Mouse (Mus musculus): Measurements from ENCODE around the gene Gm49393. TPM values are rescaled to one million over a fixed set of nuclear protein-coding genes. Genes with fewer than 3 reads are reported as not detected.
"Not testable (repeated sequence)": the region's sequence is repeated elsewhere in the genome, so short reads cannot be mapped to it uniquely, and the experiment has no call there.

The Gm49393 gene
- polyA plus RNA-seq, 1 experiment: 0.44 TPM

DNA sequence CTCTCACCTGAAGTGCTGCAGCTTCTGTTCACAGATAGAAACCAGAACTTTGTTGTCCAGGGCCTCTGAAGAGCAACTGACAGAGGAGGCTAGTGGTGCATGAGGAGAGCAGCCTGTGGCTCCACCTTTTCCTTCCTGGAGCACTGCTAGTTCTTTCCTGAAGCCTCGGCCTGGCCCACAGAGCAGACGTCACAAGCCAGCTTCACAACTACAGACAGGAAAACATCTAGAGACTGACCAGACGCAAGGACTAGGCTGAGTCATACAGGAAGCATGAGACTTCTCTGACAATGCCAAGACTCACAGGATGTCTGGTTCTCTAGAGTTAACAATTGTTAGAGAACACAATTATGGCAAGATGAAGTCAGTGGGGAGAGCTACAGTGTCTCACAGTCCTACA, 38.1 kb downstream of the Gm49393 start, which contains the start of gene Ctla2b:
Ctla2b (minus strand) TSS at position 120 of the 400 bp plus-strand sequence.
- no peak within 1 kb of the TSS for H3K4me3 ChIP-seq
- H3K36me3 ChIP-seq (ENCODE audit: control insufficient read depth, insufficient read depth): no peaks in the 10 kb centered on the region
- no peak within 1 kb of the TSS for H3ac ChIP-seq (ENCODE audit: control insufficient read depth, insufficient read length)
- TF ChIP-seq MYOG (IDR thresholded peaks at IDR 0.05; ENCODE audit: control insufficient read depth in 1 of 3, insufficient read depth in 1 of 3, insufficient read length in 2 of 3, low read depth in 2 of 3) (no peak), POLR2AphosphoS2 (IDR thresholded peaks at IDR 0.05; ENCODE audit: insufficient read length, low read depth) (no peak), E2F4 (IDR thresholded peaks at IDR 0.05; ENCODE audit: insufficient read depth) (no peak), REST (IDR thresholded peaks at IDR 0.05; ENCODE audit: insufficient read depth, insufficient read length) (no peak), CEBPB (IDR thresholded peaks at IDR 0.05; ENCODE audit: insufficient read depth, poor library complexity, severe bottlenecking) (no peak), MAX (IDR thresholded peaks at IDR 0.05; ENCODE audit: low read depth) (no peak), TCF12 (IDR thresholded peaks at IDR 0.05; ENCODE audit: insufficient read depth, poor library complexity, severe bottlenecking) (no peak), TCF3 (IDR thresholded peaks at IDR 0.05; ENCODE audit: insufficient read length, low read depth) (no peak), POLR2A (IDR thresholded peaks at IDR 0.05; ENCODE audit: insufficient read length, low read depth) (no peak), SRF (IDR thresholded peaks at IDR 0.05; ENCODE audit: control insufficient read depth, insufficient read length, low read depth) (no peak), USF1 (IDR thresholded peaks at IDR 0.05; ENCODE audit: low read depth) (no peak)
- H3K79me2 ChIP-seq (ENCODE audit: control insufficient read depth, insufficient read depth): no peaks in the 10 kb centered on the region
- no peaks in the 10 kb centered on the region for H3K27me3 ChIP-seq (ENCODE audit: control insufficient read depth, insufficient read depth, insufficient read length)
- no peak within 1 kb of the TSS for H3K4me2 ChIP-seq (ENCODE audit: low read depth)

DNA sequence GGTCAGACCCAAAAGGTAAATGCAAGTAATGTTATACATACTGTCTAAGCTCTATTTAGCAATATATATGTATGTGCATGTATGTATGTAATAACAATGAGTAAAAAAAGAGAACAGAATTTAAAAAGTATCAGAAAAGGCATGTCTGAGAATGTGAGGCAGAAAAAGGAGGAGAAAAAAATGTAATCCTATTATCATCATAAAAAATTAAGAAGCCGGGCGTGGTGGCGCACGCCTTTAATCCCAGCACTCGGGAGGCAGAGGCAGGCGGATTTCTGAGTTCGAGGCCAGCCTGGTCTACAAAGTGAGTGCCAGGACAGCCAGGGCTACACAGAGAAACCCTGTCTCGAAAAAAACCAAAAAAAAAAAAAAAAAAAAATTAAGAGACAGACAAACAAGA, 38.6 kb downstream of the Gm49393 start, which contains the start of gene Gm49392:
Gm49392 (minus strand) TSS at position 101 of the 400 bp plus-strand sequence.
- not testable (repeated sequence) for H3K79me2 ChIP-seq (ENCODE audit: control insufficient read depth, insufficient read depth); H3K4me2 ChIP-seq (ENCODE audit: low read depth); H3K36me3 ChIP-seq (ENCODE audit: control insufficient read depth, insufficient read depth); H3K27me3 ChIP-seq (ENCODE audit: control insufficient read depth, insufficient read depth, insufficient read length); H3K4me3 ChIP-seq; H3ac ChIP-seq (ENCODE audit: control insufficient read depth, insufficient read length)

DNA sequence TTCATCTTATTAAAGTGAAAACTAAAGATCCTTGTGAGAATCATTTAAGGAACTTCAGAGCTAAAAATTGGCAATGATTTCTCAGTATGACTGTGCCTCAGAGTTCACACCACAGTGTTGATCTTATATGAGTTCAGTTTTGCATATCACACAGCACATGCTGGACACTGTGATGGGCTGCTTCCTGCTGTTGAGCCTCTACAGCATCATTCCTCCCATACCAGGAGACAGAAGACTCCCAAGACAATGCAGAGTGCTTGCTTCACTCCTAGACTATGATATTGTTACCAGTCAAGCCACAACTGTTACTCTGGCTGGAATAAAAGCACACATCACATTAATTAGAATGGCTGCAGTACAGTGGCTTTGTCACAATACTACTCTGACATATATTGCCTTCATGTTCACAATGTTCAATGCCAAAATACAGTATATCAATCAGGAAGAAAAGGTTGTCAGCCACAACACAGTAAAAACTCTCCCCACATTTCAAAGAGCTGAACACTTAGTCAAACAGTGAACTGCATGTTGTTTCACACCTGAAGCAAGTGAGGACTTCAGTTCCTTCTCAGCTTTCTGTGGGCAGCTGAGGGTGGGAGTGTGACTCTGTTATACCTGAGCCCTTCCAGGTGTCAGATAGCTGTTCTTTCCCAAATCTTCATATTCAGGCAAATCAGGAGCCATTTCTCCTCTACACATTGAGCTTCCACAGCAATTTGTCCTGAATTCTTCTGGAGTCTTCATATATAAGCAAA, 39.8 kb downstream of the Gm49393 start:
- H3K79me2 ChIP-seq (ENCODE audit: control insufficient read depth, insufficient read depth): no peaks in the 10 kb centered on the region
- TF ChIP-seq E2F4 (IDR thresholded peaks at IDR 0.05; ENCODE audit: insufficient read depth): no peak
- TF ChIP-seq USF1 (IDR thresholded peaks at IDR 0.05; ENCODE audit: low read depth): no peak
- no peak for TF ChIP-seq REST (IDR thresholded peaks at IDR 0.05; ENCODE audit: insufficient read depth, insufficient read length)
- no peak for TF ChIP-seq SRF (IDR thresholded peaks at IDR 0.05; ENCODE audit: control insufficient read depth, insufficient read length, low read depth)
- no peak for TF ChIP-seq POLR2AphosphoS2 (IDR thresholded peaks at IDR 0.05; ENCODE audit: insufficient read length, low read depth)
- TF ChIP-seq CEBPB (IDR thresholded peaks at IDR 0.05; ENCODE audit: insufficient read depth, poor library complexity, severe bottlenecking): no peak

DNA sequence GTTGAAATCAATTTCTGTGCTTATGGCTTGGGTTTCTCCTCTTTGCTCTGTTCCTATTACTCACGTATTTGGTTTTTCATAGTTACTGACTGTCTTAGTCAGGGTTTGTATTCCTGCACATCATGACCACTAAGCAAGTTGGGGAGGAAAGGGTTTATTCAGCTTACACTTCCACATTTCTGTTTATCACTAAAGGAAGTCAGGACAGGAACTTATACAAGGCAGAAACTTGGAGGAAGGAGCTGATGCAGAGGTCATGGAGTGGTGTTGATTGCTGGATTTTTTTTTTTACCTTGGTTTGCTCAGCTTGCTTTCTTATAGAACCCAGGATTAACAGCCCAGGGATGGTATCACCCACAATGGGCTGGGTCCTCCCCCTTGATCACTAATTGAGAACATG, 43.1 kb downstream of the Gm49393 start:
- Histone ChIP-seq H3K79me2 (ENCODE audit: control insufficient read depth, insufficient read depth) (no peaks in the 10 kb centered on the region), H3K4me2 (ENCODE audit: low read depth) (no peak overlapping the region), H3ac (ENCODE audit: control insufficient read depth, insufficient read length) (no peak overlapping the region), H3K36me3 (ENCODE audit: control insufficient read depth, insufficient read depth) (no peaks in the 10 kb centered on the region), H3K27me3 (ENCODE audit: control insufficient read depth, insufficient read depth, insufficient read length) (no peaks in the 10 kb centered on the region), H3K4me3 (no peak overlapping the region)
- TF ChIP-seq MYOD1 (IDR thresholded peaks at IDR 0.05; ENCODE audit: control insufficient read depth in 1 of 3, insufficient read length in 2 of 3, low read depth in 2 of 3) (no peak), REST (IDR thresholded peaks at IDR 0.05; ENCODE audit: insufficient read depth, insufficient read length) (no peak), POLR2A (IDR thresholded peaks at IDR 0.05; ENCODE audit: insufficient read length, low read depth) (no peak), MYOG (IDR thresholded peaks at IDR 0.05; ENCODE audit: control insufficient read depth in 1 of 3, insufficient read depth in 1 of 3, insufficient read length in 2 of 3, low read depth in 2 of 3) (no peak), TCF3 (IDR thresholded peaks at IDR 0.05; ENCODE audit: insufficient read length, low read depth) (no peak), E2F4 (IDR thresholded peaks at IDR 0.05; ENCODE audit: insufficient read depth) (no peak), SRF (IDR thresholded peaks at IDR 0.05; ENCODE audit: control insufficient read depth, insufficient read length, low read depth) (no peak), USF1 (IDR thresholded peaks at IDR 0.05; ENCODE audit: low read depth) (no peak), TCF12 (IDR thresholded peaks at IDR 0.05; ENCODE audit: insufficient read depth, poor library complexity, severe bottlenecking) (no peak)

More for the DNA sequence above, 39.8 kb downstream of the Gm49393 start:
- Histone ChIP-seq H3K36me3 (ENCODE audit: control insufficient read depth, insufficient read depth) (no peaks in the 10 kb centered on the region), H3K27me3 (ENCODE audit: control insufficient read depth, insufficient read depth, insufficient read length) (no peaks in the 10 kb centered on the region), H3K4me3 (no peak overlapping the region), H3K4me2 (ENCODE audit: low read depth) (no peak overlapping the region), H3ac (ENCODE audit: control insufficient read depth, insufficient read length) (no peak overlapping the region)

DNA sequence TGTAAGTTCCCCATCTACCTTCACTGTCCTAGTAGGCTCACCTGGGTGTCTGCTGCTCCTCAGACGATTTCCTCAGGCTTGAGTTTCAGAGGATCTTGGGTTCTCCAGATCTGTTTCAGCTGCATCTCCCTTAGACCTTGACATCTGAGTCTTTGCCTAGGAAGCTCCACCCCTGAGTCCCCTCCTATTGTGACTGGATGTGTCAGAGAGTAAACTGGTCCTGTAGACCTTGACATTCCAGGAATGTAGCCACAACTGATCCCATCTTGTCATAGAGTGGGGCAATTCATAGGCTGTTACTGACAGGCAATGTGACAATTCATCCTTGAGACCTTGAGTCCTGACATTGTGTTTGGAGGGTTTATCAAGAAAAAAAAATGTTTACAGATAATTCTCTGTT, 71.1 kb downstream of the Gm49393 start, which contains the start of gene 4930486L24Rik:
4930486L24Rik (minus strand) TSS at position 195 of the 400 bp plus-strand sequence.
- Histone ChIP-seq H3K36me3 (ENCODE audit: control insufficient read depth, insufficient read depth) (no peaks in the 10 kb centered on the region), H3K4me2 (ENCODE audit: low read depth) (no peak within 1 kb of the TSS), H3K79me2 (ENCODE audit: control insufficient read depth, insufficient read depth) (no peaks in the 10 kb centered on the region), H3K4me3 (no peak within 1 kb of the TSS), H3K27me3 (ENCODE audit: control insufficient read depth, insufficient read depth, insufficient read length) (no peaks in the 10 kb centered on the region), H3ac (ENCODE audit: control insufficient read depth, insufficient read length) (no peak within 1 kb of the TSS)
- no peak for TF ChIP-seq CEBPB (IDR thresholded peaks at IDR 0.05; ENCODE audit: insufficient read depth, poor library complexity, severe bottlenecking)
- no peak for TF ChIP-seq POLR2A (IDR thresholded peaks at IDR 0.05; ENCODE audit: insufficient read length, low read depth)
- no peak for TF ChIP-seq E2F4 (IDR thresholded peaks at IDR 0.05; ENCODE audit: insufficient read depth)
- no peak for TF ChIP-seq MAX (IDR thresholded peaks at IDR 0.05; ENCODE audit: low read depth)
- TF ChIP-seq SRF (IDR thresholded peaks at IDR 0.05; ENCODE audit: control insufficient read depth, insufficient read length, low read depth): no peak
- no peak for TF ChIP-seq TCF12 (IDR thresholded peaks at IDR 0.05; ENCODE audit: insufficient read depth, poor library complexity, severe bottlenecking)
- no peak for TF ChIP-seq MYOD1 (IDR thresholded peaks at IDR 0.05; ENCODE audit: control insufficient read depth in 1 of 3, insufficient read length in 2 of 3, low read depth in 2 of 3)
- no peak for TF ChIP-seq MYOG (IDR thresholded peaks at IDR 0.05; ENCODE audit: control insufficient read depth in 1 of 3, insufficient read depth in 1 of 3, insufficient read length in 2 of 3, low read depth in 2 of 3)
- no peak for TF ChIP-seq USF1 (IDR thresholded peaks at IDR 0.05; ENCODE audit: low read depth)
